Mouse (Mus musculus) forebrain, embryonic 12.5 days (tissue): Measurements from ENCODE around the gene Spata31d1b. TPM values are rescaled to one million over a fixed set of nuclear protein-coding genes. Genes with fewer than 3 reads are reported as not detected.
"Not testable (repeated sequence)": the region's sequence is repeated elsewhere in the genome, so short reads cannot be mapped to it uniquely, and the experiment has no call there.

Experiments
- ATAC-seq: fragments of 200-750 bp; cut with Nextera tagmentation; 2 replicates; pipeline ENCODE4 v1.8.0; 2017; ENCODE audit warnings: moderate TSS enrichment; ENCODE audit not compliant: low FRiP score
- H3K27ac ChIP-seq: fragments of 300-500 bp; sonication (generic); 2 replicates; pipeline ENCODE4 v1.5.1; 2016; ENCODE audit warnings: mild to moderate bottlenecking
- H3K27me3 ChIP-seq: fragments of 300-500 bp; sonication (generic); 2 replicates; pipeline ENCODE4 v1.6.1; 2016; ENCODE audit warnings: mild to moderate bottlenecking
- H3K36me3 ChIP-seq: fragments of 300-500 bp; sonication (generic); replicated peaks from 2 replicates; pipeline ENCODE4 v1.6.1; 2016; ENCODE audit warnings: mild to moderate bottlenecking
- H3K4me1 ChIP-seq: fragments of 300-500 bp; sonication (generic); 2 replicates; pipeline ENCODE4 v1.6.1; 2016
- H3K4me2 ChIP-seq: fragments of 300-500 bp; sonication (generic); 2 replicates; pipeline ENCODE4 v1.6.1; 2016; ENCODE audit warnings: mild to moderate bottlenecking, moderate library complexity
- H3K4me3 ChIP-seq: fragments of 300-500 bp; sonication (generic); replicated peaks from 2 replicates; pipeline ENCODE4 v1.5.1; 2016; ENCODE audit warnings: mild to moderate bottlenecking
- H3K9ac ChIP-seq: fragments of 300-500 bp; sonication (generic); 2 replicates; pipeline ENCODE4 v1.6.1; 2016; ENCODE audit warnings: mild to moderate bottlenecking
- H3K9me3 ChIP-seq: fragments of 300-500 bp; sonication (generic); 2 replicates; pipeline ENCODE4 v1.6.1; 2016
- WGBS: fragments of 180-500 bp; shearing (Covaris S2); methylation state at CpG from one replicate; pipeline ENCODE4 v1.1.7; 2016; 5-methylcytosine and 5-hydroxymethylcytosine counted together
- polyA plus RNA-seq: library from polyadenylated mRNA; unstranded; fragments of >200 nt; fragmentation: Nextera tagmentation; extraction: Ambion mirVana; gene quantifications from 2 replicates; pipeline ENCODE4 v1.2.1, GENCODE M21; 2016

Spata31d1b gene
- polyA plus RNA-seq, 1 experiment from 2014 or later: not detected

DNA sequence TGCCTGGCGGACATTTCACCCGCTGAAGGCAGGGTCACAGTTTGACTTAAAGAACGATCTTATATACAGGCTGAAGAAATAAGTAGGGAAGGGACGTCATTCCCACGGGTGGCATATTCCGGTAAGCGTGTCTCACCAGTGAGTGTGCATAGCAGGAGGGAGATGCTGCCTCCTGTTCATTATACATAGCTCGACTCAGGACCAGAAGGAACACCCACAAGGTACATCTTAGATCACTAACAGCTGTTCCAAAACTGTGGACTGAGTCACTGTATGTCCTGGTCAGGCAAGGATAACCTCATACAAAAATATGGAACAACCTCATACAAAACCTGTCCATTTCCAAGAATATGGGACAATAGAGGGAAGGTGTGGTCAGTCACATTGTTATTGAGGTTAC is 13.0 kb upstream of the Spata31d1b start:
- H3K4me3 ChIP-seq: no peak overlapping the region
- 88% methylated on average over 8 of the region's 8 CpGs for WGBS
- no peaks in the 10 kb centered on the region for H3K9me3 ChIP-seq
- no peaks in the 10 kb centered on the region for H3K4me1 ChIP-seq
- no peak overlapping the region for H3K9ac ChIP-seq
- H3K4me2 ChIP-seq: no peak overlapping the region
- no peaks in the 10 kb centered on the region for H3K27me3 ChIP-seq
- H3K36me3 ChIP-seq: no peaks in the 10 kb centered on the region
- no peak for ATAC-seq
- H3K27ac ChIP-seq: no peak overlapping the region

DNA sequence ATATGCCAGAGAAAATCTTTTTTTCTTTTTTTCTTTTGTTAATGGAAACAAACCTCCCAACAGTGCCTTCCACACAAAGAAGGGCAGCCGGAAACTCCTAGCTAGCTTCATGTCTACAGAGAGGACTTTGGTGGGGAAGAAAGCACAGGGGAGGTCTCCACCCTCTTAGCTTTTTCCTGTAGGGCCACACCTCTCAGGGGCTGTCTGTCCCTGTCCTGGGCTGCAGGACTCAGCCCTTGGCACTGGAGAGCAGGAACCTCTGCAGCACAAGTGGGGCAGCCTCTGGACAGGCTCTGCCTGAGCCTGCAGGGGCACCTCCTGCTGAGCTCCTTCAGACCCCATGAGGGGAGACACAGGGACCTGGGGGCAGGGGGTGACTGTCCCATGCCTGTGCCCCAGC is 11.9 kb upstream of the Spata31d1b start:
- not testable (repeated sequence) for ATAC-seq, H3K4me1 ChIP-seq, H3K4me2 ChIP-seq, H3K36me3 ChIP-seq, H3K4me3 ChIP-seq, H3K27me3 ChIP-seq, H3K9me3 ChIP-seq, H3K27ac ChIP-seq, H3K9ac ChIP-seq
- WGBS: 75% methylated on average over 1 of the region's 1 CpGs

DNA sequence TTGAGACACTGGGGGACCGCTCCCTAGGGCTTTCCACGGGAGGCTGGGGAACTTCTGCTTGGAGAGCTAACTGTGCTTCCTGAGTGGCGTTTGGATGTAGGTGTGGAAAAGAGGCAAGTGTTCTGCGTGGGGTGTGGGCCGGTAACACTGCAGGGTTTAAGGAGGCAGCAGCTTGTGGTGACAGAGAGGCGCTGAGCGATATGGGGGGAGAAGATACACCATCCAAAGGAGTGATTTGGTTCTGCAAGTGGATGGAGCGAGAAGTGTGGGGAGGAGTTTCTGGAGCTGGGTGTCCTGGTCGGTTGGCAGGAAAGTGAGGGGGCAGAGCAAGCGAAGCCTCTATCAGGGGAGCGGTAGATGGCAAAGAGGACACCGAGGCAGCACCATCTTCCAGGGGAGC is 8.6 kb upstream of the Spata31d1b start:
- no peak overlapping the region for H3K4me2 ChIP-seq
- peaks cover 6% of the 10 kb centered on the region; the same call in 1 of the 2 replicates for H3K4me1 ChIP-seq
- 91% methylated on average over 12 of the region's 12 CpGs for WGBS
- no peak overlapping the region for H3K27ac ChIP-seq
- no peaks in the 10 kb centered on the region for H3K36me3 ChIP-seq
- no peak for ATAC-seq
- no peaks in the 10 kb centered on the region; the same call in 1 of the 2 replicates for H3K27me3 ChIP-seq
- H3K9ac ChIP-seq: no peak overlapping the region
- no peaks in the 10 kb centered on the region for H3K9me3 ChIP-seq
- H3K4me3 ChIP-seq: no peak overlapping the region

DNA sequence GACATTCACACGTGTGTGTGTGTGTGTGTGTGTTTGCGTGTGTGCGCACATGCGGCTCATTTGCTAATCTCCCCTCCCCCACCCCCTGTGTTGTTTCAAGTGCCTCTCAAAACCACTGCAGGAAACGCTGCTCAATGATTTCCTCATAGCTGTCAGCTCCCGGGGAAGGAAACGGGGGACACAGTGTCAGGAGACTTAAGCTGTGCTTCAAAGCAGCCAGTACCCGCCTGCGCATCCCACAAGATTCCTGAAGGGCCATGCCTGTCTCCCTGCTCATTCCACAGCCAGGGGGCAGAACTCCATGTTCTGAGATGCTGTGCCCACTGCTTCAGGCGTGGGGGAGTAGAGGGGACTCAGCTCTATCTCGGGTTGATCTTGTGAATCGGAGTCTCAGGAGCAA is 7.5 kb upstream of the Spata31d1b start:
- Histone ChIP-seq H3K4me1 (peaks cover 6% of the 10 kb centered on the region; the same call in 1 of the 2 replicates), H3K27ac (no peak overlapping the region), H3K9ac (no peak overlapping the region), H3K9me3 (no peaks in the 10 kb centered on the region), H3K4me2 (no peak overlapping the region), H3K36me3 (no peaks in the 10 kb centered on the region), H3K27me3 (no peaks in the 10 kb centered on the region; the same call in 1 of the 2 replicates), H3K4me3 (no peak overlapping the region)
- WGBS: 56% methylated on average over 12 of the region's 12 CpGs
- 0 out of 2 replicates have a peak, but pooled peaks have one; percentile 17 for ATAC-seq

DNA sequence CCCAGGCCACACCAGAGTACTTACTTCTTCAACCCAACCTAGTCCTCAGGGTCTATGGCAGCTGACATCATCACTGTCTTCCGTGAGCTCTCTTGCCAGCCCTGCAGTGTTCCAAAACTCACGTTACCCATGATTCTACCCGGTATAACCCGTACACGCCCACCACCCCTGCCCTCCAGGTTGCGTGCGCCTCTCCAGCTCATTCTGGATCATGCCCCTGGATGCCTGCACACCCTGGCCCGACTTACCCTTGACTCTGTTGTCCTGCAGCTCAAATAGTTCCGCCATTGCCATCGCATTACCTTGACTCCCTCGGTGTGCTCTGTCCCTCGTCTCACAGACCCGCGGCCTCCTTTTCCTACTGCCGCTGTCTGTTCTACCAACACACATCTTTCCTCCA is 1.9 kb upstream of the Spata31d1b start, which contains the start of gene Spata31d1a:
Gene Spata31d1a, minus strand, starts transcription at position 101 of the 400 bp plus-strand sequence.
- H3K27me3 ChIP-seq: no peaks in the 10 kb centered on the region
- H3K9ac ChIP-seq: no peak within 1 kb of the TSS
- H3K9me3 ChIP-seq: no peaks in the 10 kb centered on the region
- no peak within 1 kb of the TSS for H3K27ac ChIP-seq
- ATAC-seq: no peak
- H3K4me3 ChIP-seq: no peak within 1 kb of the TSS
- no peaks in the 10 kb centered on the region for H3K36me3 ChIP-seq
- H3K4me2 ChIP-seq: no peak within 1 kb of the TSS
- no peaks in the 10 kb centered on the region for H3K4me1 ChIP-seq
- 92% methylated on average over 15 of the region's 15 CpGs for WGBS

DNA sequence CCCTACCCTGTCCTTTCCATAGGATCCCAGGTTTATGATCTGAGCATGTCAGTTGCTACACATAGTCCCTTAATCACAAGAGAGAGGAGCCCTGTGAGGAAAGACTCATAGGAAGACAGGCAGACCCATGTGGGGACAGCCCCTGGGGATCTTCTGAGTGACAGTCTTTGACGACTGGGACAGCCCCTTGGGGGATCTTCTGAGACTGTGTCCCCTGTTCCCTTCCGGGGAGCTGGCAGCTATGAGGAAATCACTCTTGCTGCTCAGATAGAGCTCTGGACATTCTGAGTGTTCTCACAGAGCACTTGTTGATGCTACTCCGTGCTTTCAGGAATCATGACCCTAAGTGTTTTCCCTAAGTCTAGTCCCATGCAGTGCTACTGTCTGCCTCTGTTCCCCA is 1.6 kb downstream of the Spata31d1b start:
- Histone ChIP-seq H3K9ac (no peak overlapping the region), H3K4me3 (no peak overlapping the region), H3K27me3 (0 out of 2 replicates have a peak, but pooled peaks cover 5% of the 10 kb centered on the region), H3K4me2 (no peak overlapping the region), H3K4me1 (no peaks in the 10 kb centered on the region), H3K9me3 (no peaks in the 10 kb centered on the region), H3K36me3 (no peaks in the 10 kb centered on the region), H3K27ac (no peak overlapping the region)
- WGBS: 50% methylated on average over 3 of the region's 3 CpGs
- no peak for ATAC-seq

DNA sequence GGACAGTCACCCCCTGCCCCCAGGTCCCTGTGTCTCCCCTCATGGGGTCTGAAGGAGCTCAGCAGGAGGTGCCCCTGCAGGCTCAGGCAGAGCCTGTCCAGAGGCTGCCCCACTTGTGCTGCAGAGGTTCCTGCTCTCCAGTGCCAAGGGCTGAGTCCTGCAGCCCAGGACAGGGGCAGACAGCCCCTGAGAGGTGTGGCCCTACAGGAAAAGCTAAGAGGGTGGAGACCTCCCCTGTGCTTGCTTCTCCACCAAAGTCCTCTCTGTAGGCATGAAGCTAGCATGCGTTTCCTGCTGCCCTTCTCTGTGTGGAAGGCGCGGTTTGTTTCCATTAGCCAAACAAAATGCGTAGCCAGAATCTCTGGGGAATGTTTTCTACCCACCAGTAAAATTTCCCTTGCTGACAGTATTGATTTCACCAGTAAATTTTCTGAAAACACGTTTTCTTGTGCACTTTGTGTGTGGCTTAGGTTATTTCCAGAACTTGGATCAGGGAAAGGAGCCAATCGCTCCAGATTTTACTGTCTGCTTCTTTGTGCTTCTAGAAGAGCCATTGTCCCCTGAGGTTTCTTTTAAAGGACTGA is 6.9 kb downstream of the Spata31d1b start:
- WGBS: 47% methylated on average over 6 of the region's 6 CpGs
- not testable (repeated sequence) for H3K9me3 ChIP-seq, H3K9ac ChIP-seq, H3K36me3 ChIP-seq, H3K4me2 ChIP-seq, H3K4me1 ChIP-seq, ATAC-seq, H3K27ac ChIP-seq, H3K27me3 ChIP-seq, H3K4me3 ChIP-seq

DNA sequence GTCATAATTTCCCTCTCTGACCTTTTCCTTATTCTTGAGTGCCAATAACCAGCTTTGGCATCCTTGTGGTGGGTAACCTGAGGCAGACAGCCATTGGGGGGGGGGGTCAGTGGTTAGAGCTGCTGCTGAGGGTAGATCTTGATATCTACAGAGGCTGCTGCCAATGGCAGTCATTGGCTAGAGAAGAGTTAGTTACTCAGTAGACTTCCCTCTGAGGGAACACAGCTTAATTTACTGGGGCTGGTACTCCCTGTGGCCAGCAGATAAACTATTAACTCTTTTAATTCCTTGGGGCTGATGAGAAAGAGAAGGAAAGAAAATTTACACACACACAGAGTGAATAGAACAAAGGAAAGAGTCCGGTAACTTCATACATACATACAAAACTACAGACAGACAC is 7.4 kb downstream of the Spata31d1b start:
- no peak overlapping the region for H3K4me2 ChIP-seq
- ATAC-seq: no peak

DNA sequence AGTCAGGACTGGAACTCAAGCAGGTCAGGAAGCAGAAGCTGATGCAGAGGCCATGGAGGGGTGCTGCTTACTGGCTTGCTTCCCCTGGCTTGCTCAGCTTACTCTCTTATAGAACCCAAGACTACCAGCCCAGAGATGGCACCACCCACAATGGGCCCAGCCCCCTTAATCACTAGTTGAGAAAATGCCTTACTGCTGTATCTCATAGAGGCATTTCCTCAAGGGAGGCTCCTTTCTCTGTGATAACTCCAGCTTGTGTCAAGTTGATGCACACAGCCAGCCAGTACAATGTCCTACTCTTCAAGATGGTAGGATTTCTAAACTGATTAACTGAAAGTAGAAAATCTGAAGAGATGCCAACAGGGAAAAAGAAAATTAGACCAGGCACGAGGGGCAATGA is 10.0 kb downstream of the Spata31d1b start:
- H3K36me3 ChIP-seq, H3K4me3 ChIP-seq, H3K4me2 ChIP-seq, H3K4me1 ChIP-seq, H3K27ac ChIP-seq, H3K27me3 ChIP-seq, ATAC-seq, H3K9ac ChIP-seq, H3K9me3 ChIP-seq: not testable (repeated sequence)
- 66% methylated on average over 1 of the region's 1 CpGs for WGBS

More for the DNA sequence above, 7.4 kb downstream of the Spata31d1b start:
- Histone ChIP-seq H3K27me3 (0 out of 2 replicates have a peak, but pooled peaks cover 5% of the 10 kb centered on the region), H3K9me3 (no peaks in the 10 kb centered on the region), H3K4me1 (0 out of 2 replicates have a peak, but pooled peaks cover 3% of the 10 kb centered on the region), H3K27ac (no peak overlapping the region), H3K4me3 (no peak overlapping the region), H3K36me3 (no peaks in the 10 kb centered on the region), H3K9ac (no peak overlapping the region)
- 83% methylated on average over 1 of the region's 1 CpGs for WGBS

DNA sequence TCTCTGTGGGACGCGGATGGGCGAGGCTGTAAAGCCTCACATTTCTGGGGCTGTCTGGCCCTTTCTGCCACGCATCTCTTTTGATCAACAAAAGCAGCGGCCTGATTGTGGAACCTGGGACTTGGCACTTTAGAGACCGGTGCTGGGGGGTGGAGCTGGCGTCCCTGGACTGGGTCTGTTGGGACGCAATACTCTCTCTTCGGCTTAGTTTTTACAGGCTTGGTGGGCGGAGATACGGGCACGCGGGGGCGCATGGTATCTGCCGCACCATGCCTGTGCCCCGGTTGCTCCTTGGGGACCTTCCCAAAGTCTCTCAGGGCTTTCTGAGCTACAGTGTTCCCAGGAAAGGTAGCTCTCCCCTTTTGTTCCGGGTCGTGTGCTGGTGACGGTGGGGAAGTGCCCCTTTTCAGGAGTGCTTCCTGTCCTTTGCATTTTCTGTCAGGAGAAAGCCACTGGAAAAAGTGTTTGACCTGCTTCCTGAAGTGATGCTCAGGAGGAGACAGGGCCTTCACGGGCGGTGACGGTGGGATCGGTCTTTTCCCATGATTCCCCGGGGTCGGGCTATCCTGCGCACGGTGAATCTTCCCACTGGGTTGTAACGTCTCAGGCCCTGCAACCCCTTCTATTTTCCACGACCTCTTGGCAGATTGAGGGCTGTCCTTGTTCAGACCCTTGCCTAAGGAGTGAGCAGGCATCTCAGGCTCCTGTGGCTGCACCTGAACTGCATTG is 14.2 kb downstream of the Spata31d1b start:
- no peak overlapping the region for H3K4me3 ChIP-seq
- H3K4me1 ChIP-seq: peaks cover 6% of the 10 kb centered on the region
- no peak overlapping the region for H3K27ac ChIP-seq
- no peak for ATAC-seq
- H3K4me2 ChIP-seq: peak overlapping the region; percentile 38
- H3K36me3 ChIP-seq: no peaks in the 10 kb centered on the region
- 0 out of 2 replicates have a peak, but pooled peaks cover 13% of the 10 kb centered on the region for H3K27me3 ChIP-seq
- no peaks in the 10 kb centered on the region for H3K9me3 ChIP-seq
- H3K9ac ChIP-seq: no peak overlapping the region
- 39% methylated on average over 29 of the region's 29 CpGs for WGBS

DNA sequence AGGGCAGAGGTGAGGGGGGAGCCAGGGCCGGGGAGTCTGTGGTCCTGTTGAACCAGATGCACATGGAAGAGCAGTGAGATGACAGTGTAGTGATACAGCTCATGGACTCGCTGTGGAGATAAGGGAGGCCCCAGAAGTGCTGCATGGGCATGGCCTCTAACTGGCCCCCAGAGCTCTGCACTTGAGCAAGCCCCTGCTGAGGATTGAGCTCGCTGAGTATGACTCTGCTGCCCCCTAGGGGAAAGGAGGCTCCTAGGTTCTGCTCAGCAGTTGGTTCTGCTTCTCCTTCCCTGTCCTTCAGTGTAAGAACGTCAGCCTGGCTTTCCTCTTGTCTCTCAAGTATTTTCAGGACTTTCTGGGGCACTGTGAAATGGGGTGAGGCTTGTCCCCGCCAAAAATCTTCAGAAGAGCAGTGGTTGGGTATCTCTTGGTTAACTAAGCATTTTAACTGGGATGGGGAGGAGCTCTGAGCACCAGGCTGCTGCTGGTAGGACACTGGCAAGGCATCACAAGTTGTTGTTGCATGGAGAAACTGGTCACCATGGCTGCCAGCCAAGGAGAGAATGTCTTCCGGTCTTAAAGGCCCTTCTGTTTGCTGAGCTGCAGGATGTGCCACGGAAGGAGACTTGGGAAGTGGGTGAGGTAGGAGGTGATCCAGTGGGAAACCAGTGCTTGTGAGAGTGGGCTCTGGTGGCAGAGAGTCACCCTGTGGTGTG is 16.5 kb downstream of the Spata31d1b start:
- ATAC-seq: peak; percentile 61
- 33% methylated on average over 7 of the region's 7 CpGs for WGBS
- H3K27ac ChIP-seq: no peak overlapping the region
- H3K9me3 ChIP-seq: no peaks in the 10 kb centered on the region
- H3K4me2 ChIP-seq: no peak overlapping the region
- H3K4me3 ChIP-seq: no peak overlapping the region
- H3K36me3 ChIP-seq: no peaks in the 10 kb centered on the region
- H3K9ac ChIP-seq: no peak overlapping the region
- H3K27me3 ChIP-seq: 0 out of 2 replicates have a peak, but pooled peaks cover 13% of the 10 kb centered on the region
- peaks cover 6% of the 10 kb centered on the region for H3K4me1 ChIP-seq

DNA sequence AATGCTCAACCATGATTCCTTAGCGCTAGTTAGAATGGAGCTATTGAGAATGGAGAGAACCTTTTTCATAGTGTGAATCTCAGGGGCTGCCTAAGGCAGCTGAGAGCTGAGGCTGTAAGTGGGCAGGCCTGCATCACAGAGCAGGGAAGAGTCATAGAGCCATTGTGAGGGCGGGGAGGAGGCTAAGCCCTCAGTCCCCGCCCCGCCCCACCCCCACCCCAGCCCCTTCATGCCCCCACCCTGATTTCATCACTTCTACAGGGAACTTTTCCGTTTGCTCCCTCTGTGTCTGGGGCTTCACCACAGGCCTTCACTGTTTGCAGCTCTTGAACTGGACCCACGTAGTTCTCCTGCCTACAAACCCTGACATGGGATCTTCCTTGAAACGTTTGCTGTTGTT is 19.6 kb downstream of the Spata31d1b start, which contains the start of gene Spata31d1d:
Gene Spata31d1d, minus strand, starts transcription at position 101 of the 400 bp plus-strand sequence.
- Histone ChIP-seq H3K4me1 (no peaks in the 10 kb centered on the region), H3K9ac (no peak within 1 kb of the TSS), H3K27me3 (0 out of 2 replicates have a peak, but pooled peaks cover 5% of the 10 kb centered on the region), H3K27ac (no peak within 1 kb of the TSS), H3K4me3 (no peak within 1 kb of the TSS), H3K36me3 (no peaks in the 10 kb centered on the region), H3K4me2 (no peak within 1 kb of the TSS), H3K9me3 (no peaks in the 10 kb centered on the region)
- ATAC-seq: no peak
- WGBS: 43% methylated on average over 7 of the region's 7 CpGs
